Mouse (Mus musculus) hindbrain, postnatal 0 days (tissue): ENCODE results near the gene Gli3. TPM values are rescaled to one million over a fixed set of nuclear protein-coding genes. Genes with fewer than 3 reads are reported as not detected.

Experiments used
- ATAC-seq: fragments of 200-750 bp; cut with Nextera tagmentation; 2 replicates; pipeline ENCODE4 v1.8.0; 2017; ENCODE audit warnings: mild to moderate bottlenecking, moderate TSS enrichment, moderate library complexity
- DNase-seq: peaks from one replicate; pipeline ENCODE4 v3.0.0-alpha.2; 2015; ENCODE audit warnings: low spot score
- H3K27ac ChIP-seq: fragments of 300-500 bp; sonication (generic); 2 replicates; pipeline ENCODE4 v1.5.1; 2014; ENCODE audit warnings: mild to moderate bottlenecking
- H3K27me3 ChIP-seq: fragments of 300-500 bp; sonication (generic); 2 replicates; pipeline ENCODE4 v1.6.1; 2014; ENCODE audit warnings: low read length, mixed read lengths; ENCODE audit not compliant: insufficient read depth
- H3K36me3 ChIP-seq: fragments of 300-500 bp; sonication (generic); 2 replicates; pipeline ENCODE4 v1.6.1; 2014; ENCODE audit warnings: low read length, mixed read lengths; ENCODE audit not compliant: insufficient read depth
- H3K4me1 ChIP-seq: fragments of 300-500 bp; sonication (generic); 2 replicates; pipeline ENCODE4 v1.6.1; 2014; ENCODE audit warnings: antibody characterized with exemption, low read length, mixed read lengths; ENCODE audit not compliant: insufficient read depth
- H3K4me2 ChIP-seq: fragments of 300-500 bp; sonication (generic); 2 replicates; pipeline ENCODE4 v1.6.1; 2014; ENCODE audit warnings: low read depth, mild to moderate bottlenecking, low read length, moderate library complexity, mixed read lengths
- H3K4me3 ChIP-seq: fragments of 300-500 bp; sonication (generic); 2 replicates; pipeline ENCODE4 v1.5.1; 2014; ENCODE audit warnings: low read length
- H3K9ac ChIP-seq: fragments of 300-500 bp; sonication (generic); replicated peaks from 2 replicates; pipeline ENCODE4 v1.6.1; 2014; ENCODE audit warnings: mild to moderate bottlenecking, low read length, moderate library complexity, mixed read lengths
- H3K9me3 ChIP-seq: fragments of 300-500 bp; sonication (generic); 2 replicates; pipeline ENCODE4 v1.6.1; 2016; ENCODE audit warnings: low read length, mixed read lengths
- CTCF ChIP-seq: IDR thresholded peaks from 2 replicates; pipeline ENCODE4 v1.5.1; 2016; ENCODE audit warnings: antibody characterized with exemption, control low read depth, low read depth
- WGBS: fragments of 180-500 bp; shearing (Covaris S2); extraction: QIAGEN DNeasy Blood & Tissue Kit; methylation state at CpG from one replicate; pipeline ENCODE4 v1.1.7; 2014; 5-methylcytosine and 5-hydroxymethylcytosine counted together
- polyA plus RNA-seq: library from polyadenylated mRNA; unstranded; fragments of >200 nt; fragmentation: Nextera tagmentation; extraction: Ambion mirVana; gene quantifications from 2 replicates; pipeline ENCODE4 v1.2.1, GENCODE M21; 2015
- total RNA-seq: library from RNA; depleted of rRNA; stranded (reverse); fragments of >200 nt; gene quantifications from 2 replicates; pipeline ENCODE4 v1.2.3, GENCODE M21; 2014

Gene Gli3
- total and polyA plus RNA-seq, 2 experiments from 2014 or later: 3.7 to 7.3 TPM

DNA sequence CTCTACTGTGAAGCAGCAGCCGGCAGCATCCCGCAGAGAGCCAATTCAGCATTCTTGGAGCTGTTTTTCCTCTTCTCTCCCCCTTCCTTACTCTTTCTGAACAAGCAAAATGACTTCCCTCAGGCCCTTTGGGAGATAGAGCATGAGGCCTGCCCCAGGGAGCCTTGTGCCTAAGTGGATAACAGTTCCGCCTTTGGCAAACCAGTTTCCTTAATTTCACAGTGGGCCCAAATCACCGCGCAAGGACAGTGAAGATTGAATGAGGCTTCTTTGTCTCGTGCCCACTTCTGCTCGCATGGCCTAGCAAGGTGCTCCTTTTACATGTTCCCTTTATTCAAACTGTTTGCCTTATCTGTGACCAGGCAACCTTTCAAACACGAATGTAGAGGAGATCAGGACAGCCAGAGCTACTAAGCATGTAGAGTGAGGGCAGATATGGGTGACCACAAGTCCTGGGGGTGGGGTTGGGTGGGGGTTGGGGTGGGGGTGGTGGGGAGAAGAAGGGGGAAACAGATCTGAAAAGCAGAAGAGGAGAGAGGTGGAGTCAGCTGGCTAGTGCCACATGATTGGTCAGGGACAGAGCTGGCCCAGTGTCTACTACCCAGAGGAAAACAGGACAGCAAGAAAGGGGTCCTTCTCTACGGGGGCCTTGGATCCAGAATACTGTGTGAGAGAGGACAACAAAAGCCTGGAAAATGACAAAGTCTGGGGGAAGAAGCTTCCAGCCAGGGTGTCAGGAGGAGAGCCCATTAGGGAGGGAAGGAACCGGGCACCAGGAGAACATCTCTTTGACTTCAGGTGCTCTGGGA, 296.8 kb downstream of the Gli3 start:
- no peaks in the 10 kb centered on the region for H3K36me3 ChIP-seq
- H3K9me3 ChIP-seq: no peaks in the 10 kb centered on the region
- ATAC-seq: peak; percentile 38
- WGBS: 8% methylated on average over 10 of the region's 10 CpGs
- H3K4me2 ChIP-seq: peak overlapping the region; percentile 54
- TF ChIP-seq CTCF: no peak
- peak overlapping the region; percentile 74 for H3K27ac ChIP-seq
- H3K27me3 ChIP-seq: no peaks in the 10 kb centered on the region
- H3K9ac ChIP-seq: peak overlapping the region; percentile 51
- H3K4me1 ChIP-seq: no peaks in the 10 kb centered on the region
- peak overlapping the region; percentile 36 for H3K4me3 ChIP-seq
- DNase-seq: no peak

DNA sequence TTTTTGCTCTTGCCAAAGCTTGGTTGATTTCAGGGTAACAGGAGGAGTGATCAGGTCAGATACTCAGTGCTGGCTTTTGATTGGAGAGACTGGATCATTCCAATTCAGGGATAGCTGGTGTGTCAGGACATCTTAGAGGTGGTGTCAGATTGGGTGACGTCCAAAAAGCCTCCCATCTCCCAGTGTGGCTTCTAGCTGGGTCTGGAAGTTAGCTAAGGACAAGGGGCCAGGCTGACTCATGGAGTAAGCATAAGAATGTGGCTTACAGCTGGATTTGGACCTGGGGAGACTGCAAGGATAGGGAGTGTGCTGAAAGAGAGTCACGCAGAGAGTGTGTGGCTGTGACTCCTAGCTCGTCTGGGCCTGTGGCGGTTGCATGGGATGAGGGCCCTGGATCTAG, 299.3 kb downstream of the Gli3 start:
- 86% methylated on average over 4 of the region's 4 CpGs for WGBS
- Histone ChIP-seq H3K27me3 (no peaks in the 10 kb centered on the region), H3K27ac (no peak overlapping the region), H3K9ac (no peak overlapping the region), H3K4me3 (no peak overlapping the region), H3K4me2 (no peak overlapping the region), H3K36me3 (no peaks in the 10 kb centered on the region), H3K9me3 (no peaks in the 10 kb centered on the region), H3K4me1 (no peaks in the 10 kb centered on the region)
- DNase-seq (no peak), ATAC-seq (no peak)
- no peak for TF ChIP-seq CTCF

DNA sequence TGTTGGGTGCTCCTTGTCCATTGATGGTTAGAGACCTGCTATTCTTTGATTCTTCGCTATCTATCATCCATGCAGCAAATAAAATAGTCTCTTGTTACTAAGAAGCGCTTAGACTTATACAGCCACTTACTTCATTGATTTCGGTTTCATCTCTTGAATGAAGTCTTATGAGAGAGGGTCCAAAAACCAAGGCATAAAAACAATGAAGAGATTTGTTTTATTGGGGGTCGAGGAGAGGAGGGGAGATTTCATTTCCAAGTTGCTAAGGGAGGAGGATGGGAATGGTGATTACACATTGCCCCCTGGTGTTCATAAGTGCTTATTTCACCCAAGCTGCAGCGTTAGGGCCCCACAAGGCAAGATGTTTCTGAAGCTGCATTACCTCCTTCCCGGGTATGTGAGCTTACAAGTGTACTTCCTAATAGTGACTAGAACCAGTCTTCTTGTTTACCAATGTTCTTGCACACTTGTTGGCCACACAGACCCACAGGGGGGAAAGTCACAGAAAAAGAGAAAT, 299.9 kb downstream of the Gli3 start:
- WGBS: 36% methylated on average over 6 of the region's 6 CpGs
- H3K4me3 ChIP-seq: no peak overlapping the region
- no peak overlapping the region for H3K4me2 ChIP-seq
- H3K27ac ChIP-seq: no peak overlapping the region
- H3K4me1 ChIP-seq: no peaks in the 10 kb centered on the region
- H3K9me3 ChIP-seq: no peaks in the 10 kb centered on the region
- H3K9ac ChIP-seq: no peak overlapping the region
- ATAC-seq: no peak
- no peaks in the 10 kb centered on the region for H3K36me3 ChIP-seq
- no peaks in the 10 kb centered on the region for H3K27me3 ChIP-seq
- peak; percentile 83 for DNase-seq
- TF ChIP-seq CTCF: peak; percentile 88

- DNase-seq (no peak), ATAC-seq (no peak)
- 85% methylated on average over 6 of the region's 6 CpGs for WGBS
Measured at GRCm38 (mm10) chr13:15777624-15778023, 314.6 kb downstream of the Gli3 start.

More at GRCm38 (mm10) chr13:15777624-15778023, 314.6 kb downstream of the Gli3 start:
- H3K4me1 ChIP-seq: no peaks in the 10 kb centered on the region
- no peak overlapping the region for H3K9ac ChIP-seq
- H3K9me3 ChIP-seq: no peaks in the 10 kb centered on the region
- no peak overlapping the region for H3K4me3 ChIP-seq
- TF ChIP-seq CTCF: no peak
- H3K36me3 ChIP-seq: no peaks in the 10 kb centered on the region
- no peaks in the 10 kb centered on the region for H3K27me3 ChIP-seq
- H3K27ac ChIP-seq: no peak overlapping the region
- H3K4me2 ChIP-seq: no peak overlapping the region
